Mouse (Mus musculus): ENCODE data around the gene Hist2h3b. TPM values are rescaled to one million over a fixed set of nuclear protein-coding genes. Genes with fewer than 3 reads are reported as not detected.

The Hist2h3b gene
- total and polyA plus RNA-seq, 3 experiments, result 12.1 to 1,421 (median 39.4) TPM

GRCm38 (mm10) chr3:96269511-96270474 lies 1.3 kb downstream of the Hist2h3b start, which contains the start of gene Hist2h2bb (continued):
- TF ChIP-seq USF2 (conservative IDR thresholded peaks at IDR 0.05; ENCODE audit: low read depth, low read length), result peak; percentile 59
- peak; percentile 58 for TF ChIP-seq ELF1 (IDR thresholded peaks at IDR 0.05; ENCODE audit: low read depth, low read length)
- TF ChIP-seq MAFK (IDR thresholded peaks at IDR 0.05; ENCODE audit: insufficient replicate concordance, low read length), result peak; percentile 87
- peak; percentile 81 for TF ChIP-seq NRF1 (IDR thresholded peaks at IDR 0.05; ENCODE audit: low read depth, low read length)
- TF ChIP-seq USF1 (IDR thresholded peaks at IDR 0.05; ENCODE audit: low read depth, low read length), result no peak
- TF ChIP-seq CHD2 (IDR thresholded peaks at IDR 0.05; ENCODE audit: low read length), result no peak; the same call in 1 of the 2 replicates
- peak; percentile 46; the same call in 1 of the 2 replicates for TF ChIP-seq BHLHE40 (IDR thresholded peaks at IDR 0.05; ENCODE audit: low read depth, low read length)
- no peak for TF ChIP-seq ZC3H11A (IDR thresholded peaks at IDR 0.05; ENCODE audit: low read depth, low read length)
- TF ChIP-seq SMC3 (IDR thresholded peaks at IDR 0.05; ENCODE audit: low read depth, low read length), result peak; percentile 2; the same call in 1 of the 2 replicates
- TF ChIP-seq TCF12 (IDR thresholded peaks at IDR 0.05; ENCODE audit: low read depth, low read length), result peak; percentile 96
- TF ChIP-seq IRF4 (IDR thresholded peaks at IDR 0.05; ENCODE audit: low read depth, low read length), result peak; percentile 67

- Histone ChIP-seq H3K36me3 (replicated peaks in 1 of 2; ENCODE audit: control insufficient read depth in 1 of 2, insufficient read depth in 1 of 2, low read length in 1 of 2) (no peaks in the 10 kb centered on the region), H3K27ac (ENCODE audit: insufficient read depth, low read depth) (no peak overlapping the region), H3K4me2 (ENCODE audit: insufficient read depth, low read depth, poor library complexity, severe bottlenecking) (no peak overlapping the region), H3K79me2 (replicated peaks; ENCODE audit: control insufficient read depth, extremely low read depth, insufficient read depth, poor library complexity, severe bottlenecking) (no peaks in the 10 kb centered on the region), H3K9me3 (replicated peaks; ENCODE audit: low read length) (no peaks in the 10 kb centered on the region), H3K4me3 (replicated peaks in 1 of 3; ENCODE audit: low read depth in 2 of 3, low read length in 2 of 3, poor library complexity in 1 of 3) (no peak overlapping the region), H3K9ac (ENCODE audit: insufficient read depth, low read depth) (no peak overlapping the region), H3K4me1 (ENCODE audit: control insufficient read depth in 1 of 2, insufficient read depth in 2 of 2) (peaks cover 0 to 15% of the 10 kb centered on the region in 2 experiments; a peak in 2 of 4 replicates), H3K27me3 (replicated peaks) (no peaks in the 10 kb centered on the region)
- no peak for TF ChIP-seq ZKSCAN1 (IDR thresholded peaks at IDR 0.05; ENCODE audit: borderline replicate concordance, low read depth, low read length)
- TF ChIP-seq HCFC1 (IDR thresholded peaks at IDR 0.05; ENCODE audit: low read depth, low read length), result no peak
- TF ChIP-seq EP300 (IDR thresholded peaks at IDR 0.05; ENCODE audit: low read length), result no peak
- no peak for TF ChIP-seq MAX (IDR thresholded peaks at IDR 0.05; ENCODE audit: low read length)
- no peak for TF ChIP-seq UBTF (IDR thresholded peaks at IDR 0.05; ENCODE audit: low read depth, low read length)
- TF ChIP-seq ELF1 (IDR thresholded peaks at IDR 0.05; ENCODE audit: low read depth, low read length), result no peak
- no peak for TF ChIP-seq SMC3 (IDR thresholded peaks at IDR 0.05; ENCODE audit: low read depth, low read length)
- TF ChIP-seq MAZ (IDR thresholded peaks at IDR 0.05; ENCODE audit: low read depth, low read length), result no peak
- no peak for TF ChIP-seq JUND (conservative IDR thresholded peaks at IDR 0.05; ENCODE audit: low read depth, low read length)
- TF ChIP-seq ZC3H11A (IDR thresholded peaks at IDR 0.05; ENCODE audit: low read depth, low read length), result no peak
- no peak for TF ChIP-seq USF1 (IDR thresholded peaks at IDR 0.05; ENCODE audit: low read depth, low read length)
- TF ChIP-seq ZMIZ1 (IDR thresholded peaks at IDR 0.05; ENCODE audit: low read depth, low read length), result no peak
- no peak for TF ChIP-seq JUN (IDR thresholded peaks at IDR 0.05; ENCODE audit: insufficient read depth, low read depth, low read length)
- no peak for TF ChIP-seq NELFE (IDR thresholded peaks at IDR 0.05; ENCODE audit: low read depth, low read length)
- in situ Hi-C loops (cut with MboI; ENCODE audit: low pct_ligation_motif_present, low pct_unique_long_range_greater_than_20kb, low sequenced_read_pairs) (no loop called here), dilution Hi-C loops (cut with MboI; ENCODE audit: extremely low pct_ligation_motif_present, extremely low pct_unique_long_range_greater_than_20kb, low sequenced_read_pairs) (no loop called here)
- DNase-seq (ENCODE audit: extremely low read depth), result no peak
These were observed 5.4 kb downstream of the Hist2h3b start for GRCm38 (mm10) chr3:96273591-96274465.

Data from CH12.LX (cell line).